In the genomic region with DNA sequence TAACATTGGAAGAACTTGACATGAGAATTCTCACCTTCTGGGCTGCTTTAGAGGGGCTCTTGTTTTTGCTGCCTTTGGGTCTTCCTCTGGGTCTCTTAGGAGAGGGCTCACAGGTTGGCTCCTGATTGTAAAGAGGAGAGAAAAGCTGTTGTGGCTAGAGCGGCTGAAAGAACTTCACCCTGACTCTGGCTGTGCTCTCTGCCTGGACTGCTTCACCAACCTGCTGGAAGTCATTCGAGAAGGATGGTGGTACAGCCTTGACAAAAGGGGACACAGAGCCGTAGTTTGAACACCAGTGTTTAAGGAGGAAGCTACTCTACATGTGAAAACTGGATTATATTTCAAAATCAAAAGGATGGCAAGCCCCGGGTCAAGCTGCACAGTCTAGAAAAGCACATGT, we compare ENCODE assay signal across 9 mouse cellular contexts. TPM values are rescaled to one million over a fixed set of nuclear protein-coding genes. Genes with fewer than 3 reads are reported as not detected.
DNase-seq lines count a peak whose midpoint lies in the region; ATAC-seq and TF ChIP-seq lines count a peak whose summit lies in the region.
"Had no signal": no experiment of that assay in that cellular context is flagged by ENCODE, and none has a peak within 500 bp of the region (broad histone marks: within the 10 kb centered on the region; RNA-seq: fewer than 3 reads in every experiment).

No protein-coding gene starts in this region.

- peak overlapping the region; percentile 98 for H3K4me2 ChIP-seq in kidney, embryonic 15.5 days

- H3K36me3 ChIP-seq in kidney, embryonic 15.5 days = peaks cover 32% of the 10 kb centered on the region
- no peaks in the 10 kb centered on the region for H3K36me3 ChIP-seq in macrophage (ENCODE audit: inconsistent target)

- peaks cover 32% of the 10 kb centered on the region for H3K79me2 ChIP-seq in macrophage (ENCODE audit: inconsistent target)

- H3K4me1 ChIP-seq in kidney, embryonic 15.5 days = peaks cover 28% of the 10 kb centered on the region
- peaks cover 5% of the 10 kb centered on the region for H3K4me1 ChIP-seq in embryonic fibroblast, embryonic 13.5 days (ENCODE audit: control insufficient read depth, insufficient read depth, low read length)

- H3K27me3 ChIP-seq in kidney, embryonic 15.5 days = no peaks in the 10 kb centered on the region

- no peak for TF ChIP-seq CTCF in brain, embryonic 14.5 days (IDR thresholded peaks at IDR 0.05; ENCODE audit: borderline replicate concordance, extremely low read depth, insufficient read depth, insufficient read length)
- TF ChIP-seq CTCF in embryonic fibroblast, embryonic 13.5 days (IDR thresholded peaks at IDR 0.05; ENCODE audit: borderline replicate concordance, insufficient read depth, low read length) = no peak

- no peak for ATAC-seq in kidney, embryonic 15.5 days (replicated peaks; ENCODE audit: low FRiP score)
- no peak for ATAC-seq in megakaryocyte progenitor cell, adult 5-6 weeks (replicated peaks; ENCODE audit: poor library complexity)

- peak overlapping the region; percentile 70; the same call in 1 of the 2 replicates for H3K27ac ChIP-seq in kidney, embryonic 15.5 days
- peak overlapping the region; percentile 90 for H3K27ac ChIP-seq in embryonic fibroblast, embryonic 13.5 days (ENCODE audit: insufficient read depth, low read length)
- no peak overlapping the region for H3K27ac ChIP-seq in macrophage

- H3K4me3 ChIP-seq in kidney, embryonic 15.5 days (replicated peaks) = peak overlapping the region; percentile 93
- H3K4me3 ChIP-seq in embryonic fibroblast, embryonic 13.5 days (ENCODE audit: insufficient read depth, low read length) = peak overlapping the region; percentile 89
- peak overlapping the region; percentile 57; the same call in 1 of the 2 replicates for H3K4me3 ChIP-seq in macrophage (ENCODE audit: inconsistent target)
- H3K4me3 ChIP-seq: erythroblast, embryonic 14.5 days had no signal

- H3K9ac ChIP-seq in kidney, embryonic 15.5 days = 0 out of 2 replicates have a peak overlapping the region, but pooled peaks have one; percentile 17

- DNase-seq in kidney, postnatal 10 days = no peak
- DNase-seq in brain, embryonic 14.5 days (ENCODE audit: low read depth) = peak; percentile 14
- DNase-seq in T-cell, adult 2 months (ENCODE audit: low spot score) = no peak
- DNase-seq: thymus, postnatal 36 days had no signal

- H3K9me3 ChIP-seq in kidney, embryonic 15.5 days (replicated peaks) = no peaks in the 10 kb centered on the region

- WGBS in kidney, embryonic 15.5 days = 11% methylated on average over 4 of the region's 4 CpGs
- 56% methylated on average over 4 of the region's 4 CpGs for WGBS in macrophage (ENCODE audit: missing documents)

- no peak for TF ChIP-seq POLR2A in brain, embryonic 14.5 days (IDR thresholded peaks at IDR 0.05; ENCODE audit: borderline replicate concordance, extremely low read depth, insufficient read depth, insufficient read length, poor library complexity, severe bottlenecking)
- TF ChIP-seq POLR2A in embryonic fibroblast, embryonic 13.5 days (IDR thresholded peaks at IDR 0.05; ENCODE audit: low read depth, low read length) = no peak

RNA-seq across cellular contexts. Expression of a gene that starts 3.1 kb away (rescaled TPM):
- polyA plus RNA-seq in kidney, embryonic 15.5 days (2015; fragmentation: Nextera tagmentation; extraction: Ambion mirVana) = 28.3 and 30.3 TPM in 2 replicates
- polyA plus RNA-seq in brain, embryonic 14.5 days (2012; rRNA removed) = 8.1 and 9.0 TPM in 2 replicates
- polyA plus RNA-seq in embryonic fibroblast, embryonic 13.5 days (2011; ENCODE audit: insufficient read length, low read depth, missing spikeins) = 195 and 437 TPM in 2 replicates
- 10 to 100 TPM in 16 of 26 experiments, 1 to 10 TPM in 10; 1.9 to 95.1 (median 16.8) TPM for total RNA-seq in macrophage (2018; cell fraction: chromatin; rRNA removed)
- 10 to 100 TPM in 13 of 26 experiments, 1 to 10 TPM in 11, under 1 TPM in 2; 0.96 to 31.6 (median 9.4) TPM for total RNA-seq in macrophage (2018; cell fraction: cytosol; rRNA removed)
- total RNA-seq in macrophage (2018; cell fraction: nucleus; rRNA removed) = 100 to 1,000 TPM in 1 of 26 experiments, 10 to 100 TPM in 12, 1 to 10 TPM in 13; 1.1 to 120 (median 10.5) TPM
- polyA plus RNA-seq in macrophage (2018) = 3.6 to 62.9 TPM (median 18.0 TPM) in 3 replicates
- total RNA-seq in megakaryocyte progenitor cell, adult 5-6 weeks (2015) = 2.9 and 4.3 TPM in 2 replicates
- 0.50 and 1.4 TPM in 2 replicates for total RNA-seq in megakaryocyte progenitor cell, adult 5-6 weeks (2017)
